Mouse (Mus musculus) C2C12 (cell line): ENCODE measurements at regions not wholly inside any gene's neighbourhood (a gene's known extent, or its start where the extent isn't known, plus 50 kb on each side); places are given as distances from the start of the nearest gene placed in this dataset.

Source experiments
- CEBPB ChIP-seq: IDR thresholded peaks from one replicate; pipeline ENCODE4 v1.6.1; 2011; ENCODE audit warnings: low read depth, mild to moderate bottlenecking, control low read depth, moderate library complexity
- CTCF ChIP-seq: IDR thresholded peaks from one replicate; pipeline ENCODE4 v1.5.1; 2011; ENCODE audit not compliant: control insufficient read depth, insufficient read depth, insufficient read length
- FOSL1 ChIP-seq: IDR thresholded peaks from one replicate; pipeline ENCODE4 v1.8.0; 2011; ENCODE audit warnings: mild to moderate bottlenecking, low read length; ENCODE audit not compliant: poor library complexity, insufficient read depth, severe bottlenecking
- MYOD1 ChIP-seq: IDR thresholded peaks from one replicate; pipeline ENCODE4 v1.6.1; 2011; ENCODE audit warnings: low read depth; ENCODE audit not compliant: control insufficient read depth, insufficient read length
- USF1 ChIP-seq: IDR thresholded peaks from one replicate; pipeline ENCODE4 v1.6.1; 2011; ENCODE audit warnings: low read depth, mild to moderate bottlenecking, control low read depth, moderate library complexity

GRCm38 (mm10) chr16:76635169-76635568, 261.5 kb upstream of the Nrip1 start:
- TF ChIP-seq CTCF = no peak
- TF ChIP-seq CEBPB = no peak
- no peak for TF ChIP-seq USF1
- no peak for TF ChIP-seq FOSL1
- TF ChIP-seq MYOD1 = no peak
